Mouse (Mus musculus) C2C12 (cell line): ENCODE results near the gene Thbs3.

ENCODE experiments used
- CTCF ChIP-seq: IDR thresholded peaks from one replicate; pipeline ENCODE4 v1.5.1; 2011; ENCODE audit not compliant: control insufficient read depth, insufficient read depth, insufficient read length
- MYOG ChIP-seq: IDR thresholded peaks from one replicate; pipeline ENCODE4 v1.6.1; 2011; ENCODE audit not compliant: control insufficient read depth, insufficient read length; ENCODE audit errors: extremely low read depth

GRCm38 (mm10) chr3:89177242-89178106 lies 37.5 kb upstream of the Thbs3 start, which contains the start of gene Scamp3:
- no peak for TF ChIP-seq CTCF
- no peak for TF ChIP-seq MYOG
